Mouse (Mus musculus): Measurements from ENCODE around the gene Tmem127.

Gene Tmem127

GRCm38 (mm10) chr2:127247592-127248333, at the start of gene Tmem127, which contains the start of gene Ciao1:
Gene Tmem127, plus strand, starts transcription at chr2:127247908.
Gene Ciao1, minus strand, starts transcription at chr2:127247816.
- under 1% methylated on average over 53 of the region's 53 CpGs for WGBS

- 18% methylated on average over 3 of the region's 3 CpGs for WGBS
Measured at GRCm38 (mm10) chr2:127204932-127205331, 42.8 kb upstream of the Tmem127 start.

- WGBS = 93% methylated on average over 4 of the region's 4 CpGs
Measured at GRCm38 (mm10) chr2:127205936-127206335, 41.8 kb upstream of the Tmem127 start.

GRCm38 (mm10) chr2:127206916-127207315, 40.8 kb upstream of the Tmem127 start:
- WGBS = 93% methylated on average over 2 of the region's 2 CpGs

GRCm38 (mm10) chr2:127207547-127208451, 39.9 kb upstream of the Tmem127 start, which contains the start of the genes 1810024B03Rik and Snrnp200:
Gene 1810024B03Rik, minus strand, starts transcription at chr2:127208280.
Gene Snrnp200, plus strand, starts transcription at chr2:127208386.
- 12% methylated on average over 36 of the region's 36 CpGs for WGBS

- under 1% methylated on average over 17 of the region's 17 CpGs for WGBS
Measured at GRCm38 (mm10) chr2:127208452-127208769, 39.3 kb upstream of the Tmem127 start.

- 92% methylated on average over 11 of the region's 11 CpGs for WGBS
Measured at GRCm38 (mm10) chr2:127210701-127211100, 37.0 kb upstream of the Tmem127 start.

- 88% methylated on average over 5 of the region's 5 CpGs for WGBS
Measured at GRCm38 (mm10) chr2:127217746-127218145, 30.0 kb upstream of the Tmem127 start.

GRCm38 (mm10) chr2:127225261-127225660, 22.4 kb upstream of the Tmem127 start:
- 97% methylated on average over 3 of the region's 3 CpGs for WGBS

- WGBS = 94% methylated on average over 11 of the region's 11 CpGs
Measured at GRCm38 (mm10) chr2:127237897-127238610, 9.7 kb upstream of the Tmem127 start.

GRCm38 (mm10) chr2:127240065-127240464, 7.6 kb upstream of the Tmem127 start:
- 97% methylated on average over 2 of the region's 2 CpGs for WGBS

GRCm38 (mm10) chr2:127248334-127249004, 761 bp downstream of the Tmem127 start:
- WGBS = 2% methylated on average over 39 of the region's 39 CpGs

- WGBS = 72% methylated on average over 9 of the region's 9 CpGs
Measured at GRCm38 (mm10) chr2:127250291-127251008, 2.7 kb downstream of the Tmem127 start.

GRCm38 (mm10) chr2:127251457-127251856, 3.7 kb downstream of the Tmem127 start:
- WGBS = 29% methylated on average over 3 of the region's 3 CpGs

- WGBS = 69% methylated on average over 3 of the region's 3 CpGs
Measured at GRCm38 (mm10) chr2:127251880-127252527, 4.3 kb downstream of the Tmem127 start.

- WGBS = 84% methylated on average over 5 of the region's 5 CpGs
Measured at GRCm38 (mm10) chr2:127252787-127253186, 5.1 kb downstream of the Tmem127 start.

GRCm38 (mm10) chr2:127254604-127255134, 7.0 kb downstream of the Tmem127 start:
- WGBS = 85% methylated on average over 3 of the region's 3 CpGs

GRCm38 (mm10) chr2:127255294-127255693, 7.6 kb downstream of the Tmem127 start:
- 80% methylated on average over 6 of the region's 6 CpGs for WGBS

GRCm38 (mm10) chr2:127259340-127259739, 11.6 kb downstream of the Tmem127 start:
- 52% methylated on average over 5 of the region's 5 CpGs for WGBS

- WGBS = 16% methylated on average over 4 of the region's 4 CpGs
Measured at GRCm38 (mm10) chr2:127267854-127268253, 20.1 kb downstream of the Tmem127 start.

Data from cerebral cortex, adult 2 months (tissue).